Mouse (Mus musculus) cerebellum, postnatal 14 days (tissue): Measurements from ENCODE around the gene Rxra.

ENCODE experiments used
- DNase-seq, 2 experiments: peaks; one replicate each; pipeline ENCODE4 v3.0.0; 2021; ENCODE audit warnings: mixed read lengths in 2 of 2

Gene Rxra

DNA sequence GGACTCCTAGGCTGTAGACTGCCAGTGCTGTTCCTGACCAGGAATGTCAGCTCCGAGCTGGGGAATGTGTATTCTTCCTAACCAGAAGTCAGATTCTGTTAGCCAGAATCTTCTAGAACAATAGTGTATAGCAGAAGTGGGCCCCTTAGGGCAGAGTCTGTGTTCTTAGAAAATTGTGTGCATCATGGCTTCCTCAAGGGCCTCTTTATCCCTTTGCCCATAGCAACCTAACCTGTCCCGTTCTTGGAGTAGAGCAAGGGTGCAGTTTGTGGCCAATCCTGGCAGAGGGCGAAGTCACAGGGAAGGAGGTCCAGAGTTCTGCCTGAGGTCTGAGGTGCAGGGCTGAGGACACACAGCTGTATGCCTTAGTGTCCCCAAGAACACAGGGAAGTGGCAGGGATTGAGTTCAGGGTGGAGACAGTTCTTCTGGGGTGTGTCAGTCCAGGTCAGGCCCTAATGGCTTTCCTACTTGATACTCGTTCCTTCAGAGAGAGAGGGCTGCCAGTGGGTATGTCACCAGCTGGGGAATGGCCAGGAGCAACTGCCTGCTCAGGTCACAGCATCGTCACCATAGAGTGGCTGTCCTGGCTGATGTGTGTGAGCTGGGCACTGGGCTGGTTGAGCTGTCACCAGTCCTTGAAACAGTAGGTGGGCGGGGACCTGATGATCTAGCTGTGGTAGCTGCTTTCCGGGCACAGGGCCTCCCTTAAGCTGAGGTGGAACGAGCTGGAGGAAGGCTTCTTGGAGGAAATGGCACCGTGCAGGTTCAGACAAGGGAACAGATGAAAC, 27.8 kb downstream of the Rxra start:
- no peak for DNase-seq

DNA sequence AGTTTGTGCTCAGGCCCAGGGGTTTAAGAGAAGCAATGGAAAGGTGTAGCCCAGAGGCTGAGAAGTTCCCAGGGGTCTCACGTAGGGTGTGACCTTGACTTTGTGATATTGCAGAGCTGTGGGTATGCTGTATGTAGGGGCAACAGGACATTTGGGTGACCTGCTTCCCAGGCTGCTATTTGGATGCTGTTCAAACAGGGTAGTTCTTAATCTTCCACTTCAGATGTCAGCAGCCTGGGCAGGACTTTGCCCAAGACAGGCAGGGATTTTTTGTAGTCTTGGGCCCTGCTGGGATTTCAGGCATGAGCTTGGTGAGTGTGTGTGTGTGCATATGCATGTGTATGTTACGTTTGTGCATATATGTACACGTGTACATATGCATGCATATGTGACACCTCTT, 28.4 kb downstream of the Rxra start:
- no peak for DNase-seq

GRCm38 (mm10) chr2:27710871-27711382, 34.7 kb downstream of the Rxra start:
- DNase-seq: peak in 1 of 2 experiments; percentile 58

DNA sequence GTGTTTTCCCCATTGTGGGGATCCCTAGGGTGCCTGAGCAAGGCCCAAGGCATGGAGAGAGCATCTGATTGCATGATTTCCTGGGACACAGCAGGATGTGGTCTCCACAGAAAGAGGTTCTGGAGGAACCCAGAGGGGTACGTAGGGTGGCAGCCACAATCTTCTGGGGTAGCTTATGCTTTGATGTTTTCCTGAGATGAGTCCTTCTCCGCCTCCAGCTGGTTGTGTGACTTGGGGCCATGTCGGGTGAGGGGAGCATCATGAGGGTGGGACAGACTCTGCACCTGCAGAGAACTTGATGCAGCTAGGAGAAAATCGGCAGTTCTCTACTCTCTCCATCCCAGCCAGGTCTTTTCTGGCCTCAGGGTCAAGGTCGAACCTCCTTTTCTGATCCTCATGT, 36.4 kb downstream of the Rxra start:
- DNase-seq: no peak

- no peak for DNase-seq
Observed at GRCm38 (mm10) chr2:27713378-27713777, 37.1 kb downstream of the Rxra start.

GRCm38 (mm10) chr2:27714131-27714530, 37.9 kb downstream of the Rxra start:
- no peak for DNase-seq

GRCm38 (mm10) chr2:27715221-27715620, 39.0 kb downstream of the Rxra start:
- DNase-seq: no peak

DNA sequence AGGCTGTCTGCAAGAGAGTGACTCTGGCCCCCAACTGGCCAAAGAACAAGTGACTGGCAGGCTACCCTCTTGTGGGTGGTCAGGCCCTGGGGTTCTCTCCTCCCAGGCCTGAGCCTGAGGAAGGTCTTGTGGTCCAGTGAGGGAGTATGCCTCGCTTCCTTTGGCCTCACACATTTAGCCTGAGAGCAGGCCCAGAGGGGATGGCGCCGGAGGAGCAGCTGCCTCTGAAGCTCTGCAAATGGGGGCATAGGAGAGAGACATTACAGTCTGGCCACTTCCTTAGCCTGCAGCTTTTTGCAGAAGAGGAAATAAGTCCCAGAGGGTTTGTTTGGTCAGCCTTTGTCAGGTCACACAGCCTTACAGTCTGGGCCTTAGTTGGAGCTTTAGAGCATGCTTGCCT, 40.1 kb downstream of the Rxra start:
- no peak for DNase-seq

- peak; percentile 84 to 92 for DNase-seq
Observed at GRCm38 (mm10) chr2:27718191-27718590, 42.0 kb downstream of the Rxra start.

DNA sequence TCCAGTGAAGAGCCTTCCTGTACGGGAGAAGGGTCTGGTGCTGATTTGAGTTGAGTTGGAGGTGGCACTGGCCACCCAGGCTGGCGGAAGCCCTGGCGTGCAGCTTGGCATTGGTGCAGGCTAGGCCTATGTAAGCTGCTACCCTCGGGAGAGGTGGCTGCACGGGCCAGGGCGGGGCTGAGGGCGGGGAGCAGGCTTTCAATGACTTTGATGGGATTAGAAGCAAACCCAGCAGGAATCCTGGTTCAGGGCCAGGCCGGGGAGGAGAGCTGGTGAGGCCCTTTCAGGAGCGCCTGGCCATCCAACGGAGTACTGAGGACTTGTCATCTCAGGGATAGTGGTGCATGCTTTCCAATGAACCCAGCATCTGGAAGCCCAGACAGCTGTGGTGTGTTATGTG, 43.4 kb downstream of the Rxra start:
- peak; percentile 71 to 85 for DNase-seq

DNA sequence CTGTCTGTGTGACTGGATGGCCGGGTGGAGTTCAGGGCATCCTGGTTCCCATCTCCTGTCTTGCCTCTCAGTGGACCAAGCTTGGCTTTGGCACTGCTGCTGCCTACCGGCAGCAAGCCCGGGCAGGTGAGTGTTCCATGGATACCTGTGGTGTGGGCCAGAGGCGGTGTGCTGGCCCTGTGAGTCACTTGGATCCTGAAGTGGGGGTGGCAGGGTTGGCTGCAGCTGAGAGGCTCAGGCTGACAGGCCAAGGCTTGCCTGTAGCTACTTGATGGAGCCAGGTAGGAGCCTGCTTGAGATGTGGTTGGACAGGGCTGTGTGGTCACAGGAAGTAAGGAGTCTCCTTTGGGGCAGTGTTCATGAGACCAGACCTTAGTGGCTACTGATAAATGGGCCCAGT, 45.4 kb downstream of the Rxra start:
- no peak for DNase-seq

- DNase-seq: peak in 1 of 2 experiments; percentile 47
Observed at GRCm38 (mm10) chr2:27724729-27725316, 48.6 kb downstream of the Rxra start.

GRCm38 (mm10) chr2:27727994-27728854, 52.0 kb downstream of the Rxra start:
- no peak for DNase-seq

GRCm38 (mm10) chr2:27729009-27729408, 52.8 kb downstream of the Rxra start:
- no peak for DNase-seq

- DNase-seq: peak; percentile 76 to 83
Observed at GRCm38 (mm10) chr2:27730002-27730905, 54.0 kb downstream of the Rxra start.

GRCm38 (mm10) chr2:27733021-27733420, 56.8 kb downstream of the Rxra start:
- DNase-seq: no peak

GRCm38 (mm10) chr2:27734328-27734727, 58.1 kb downstream of the Rxra start:
- no peak for DNase-seq

- no peak for DNase-seq
Observed at GRCm38 (mm10) chr2:27734800-27735199, 58.6 kb downstream of the Rxra start.

GRCm38 (mm10) chr2:27736802-27737201, 60.6 kb downstream of the Rxra start:
- no peak for DNase-seq

DNA sequence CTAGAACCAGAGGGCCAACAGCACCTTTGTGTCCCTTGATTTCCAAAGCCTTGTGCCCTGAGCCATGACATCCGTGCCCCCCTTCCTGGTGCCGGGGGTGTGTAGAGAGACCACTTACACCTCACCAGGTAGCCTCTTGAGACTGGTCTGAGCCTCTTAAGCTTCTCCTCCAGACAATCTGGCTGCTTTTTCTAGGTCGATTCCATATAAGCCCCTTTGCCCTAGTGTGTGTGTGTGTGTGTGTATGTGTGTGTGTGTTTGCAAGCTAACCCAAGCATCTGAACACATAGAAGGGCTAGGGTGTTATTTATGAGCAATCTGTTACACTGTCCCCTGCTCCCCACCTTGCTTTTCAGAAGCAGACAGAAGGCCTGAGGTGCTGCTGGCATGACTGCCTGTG, 62.2 kb downstream of the Rxra start:
- DNase-seq: no peak

- peak in 1 of 2 experiments; percentile 62 for DNase-seq
Observed at GRCm38 (mm10) chr2:27740091-27740608, 63.9 kb downstream of the Rxra start.

- no peak for DNase-seq
Observed at GRCm38 (mm10) chr2:27743177-27743576, 66.9 kb downstream of the Rxra start.
